Mouse (Mus musculus) MEL (cell line): Measurements from ENCODE around the gene Ly6f. TPM values are rescaled to one million over a fixed set of nuclear protein-coding genes. Genes with fewer than 3 reads are reported as not detected.

Source experiments
- DNase-seq: peaks from one replicate; pipeline ENCODE4 v3.0.0; 2011; ENCODE audit warnings: low read depth, low spot score
- H3K27ac ChIP-seq: 2 replicates; pipeline ENCODE4 v1.5.1; 2012; ENCODE audit warnings: low read depth, mild to moderate bottlenecking, control low read depth, low read length, moderate library complexity; ENCODE audit not compliant: control insufficient read depth
- H3K27me3 ChIP-seq, 2 experiments: fragments of 150-350 bp in 1 of 2; sonication (generic) in 1 of 2; 2 replicates each; pipeline ENCODE4 v1.6.1; 2012; ENCODE audit warnings: low read length in 2 of 2, mild to moderate bottlenecking in 2 of 2, improper control_type of control experiment in 1 of 2, moderate library complexity in 1 of 2; ENCODE audit not compliant: insufficient read depth in 2 of 2, control insufficient read depth in 1 of 2
- H3K36me3 ChIP-seq, 2 experiments: 2 replicates each; pipeline ENCODE4 v1.6.1; 2012 to 2014; ENCODE audit warnings: low read length in 2 of 2, improper control_type of control experiment in 1 of 2, inconsistent platforms in 1 of 2, mild to moderate bottlenecking in 1 of 2; ENCODE audit not compliant: insufficient read depth in 2 of 2, control insufficient read depth in 1 of 2
- H3K4me1 ChIP-seq, 2 experiments: fragments of 150-350 bp in 1 of 2; sonication (generic) in 1 of 2; 2 replicates each; pipeline ENCODE4 v1.6.1; 2012; ENCODE audit warnings: low read length in 2 of 2, improper control_type of control experiment in 1 of 2, mild to moderate bottlenecking in 1 of 2; ENCODE audit not compliant: insufficient read depth in 2 of 2, control insufficient read depth in 1 of 2
- H3K4me3 ChIP-seq, 2 experiments: fragments of 150-350 bp in 1 of 2; sonication (generic) in 1 of 2; 2 replicates each; pipeline ENCODE4 v1.5.1; 2012; ENCODE audit warnings: low read depth in 2 of 2, low read length in 2 of 2, mild to moderate bottlenecking in 2 of 2, moderate library complexity in 2 of 2, control low read depth in 1 of 2, improper control_type of control experiment in 1 of 2; ENCODE audit not compliant: control insufficient read depth in 1 of 2, insufficient read depth in 1 of 2
- H3K79me2 ChIP-seq: 2 replicates; pipeline ENCODE4 v1.6.1; 2012; ENCODE audit warnings: mild to moderate bottlenecking, low read length, moderate library complexity; ENCODE audit not compliant: control insufficient read depth, poor library complexity, insufficient read depth
- H3K9ac ChIP-seq: 2 replicates; pipeline ENCODE4 v1.6.1; 2012; ENCODE audit warnings: low read depth, mild to moderate bottlenecking, control low read depth, low read length, moderate library complexity; ENCODE audit not compliant: control insufficient read depth, poor library complexity, severe bottlenecking
- H3K9me3 ChIP-seq: fragments of 150-350 bp; sonication (generic); replicated peaks from 2 replicates; pipeline ENCODE4 v1.6.1; 2012; ENCODE audit warnings: mild to moderate bottlenecking, low read length, improper control_type of control experiment, moderate library complexity; ENCODE audit not compliant: insufficient read depth
- E2F4 ChIP-seq: IDR thresholded peaks from 2 replicates; pipeline ENCODE4 v1.6.1; 2011; ENCODE audit warnings: low read depth, low read length, improper control_type of control experiment, borderline replicate concordance
- ELF1 ChIP-seq: IDR thresholded peaks from 2 replicates; pipeline ENCODE4 v1.6.1; 2014; ENCODE audit warnings: low read depth, mild to moderate bottlenecking, inconsistent platforms, low read length, improper control_type of control experiment, moderate library complexity
- EP300 ChIP-seq, 2 experiments: IDR thresholded peaks; 2 replicates each; pipeline ENCODE4 v1.6.1; 2011; ENCODE audit warnings: improper control_type of control experiment in 2 of 2, low read length in 2 of 2, low read depth in 1 of 2, mild to moderate bottlenecking in 1 of 2
- ETS1 ChIP-seq: IDR thresholded peaks from 2 replicates; pipeline ENCODE4 v1.6.1; 2012; ENCODE audit warnings: low read depth, mild to moderate bottlenecking, inconsistent platforms, low read length, improper control_type of control experiment, moderate library complexity
- GABPA ChIP-seq: IDR thresholded peaks from 2 replicates; pipeline ENCODE4 v1.6.1; 2012; ENCODE audit warnings: low read depth, mild to moderate bottlenecking, inconsistent platforms, low read length, improper control_type of control experiment, moderate library complexity
- GATA1 ChIP-seq: IDR thresholded peaks from 2 replicates; pipeline ENCODE4 v1.6.1; 2011; ENCODE audit warnings: low read depth, low read length, improper control_type of control experiment
- HCFC1 ChIP-seq: IDR thresholded peaks from 2 replicates; pipeline ENCODE4 v1.6.1; 2012; ENCODE audit warnings: low read depth, mild to moderate bottlenecking, inconsistent platforms, low read length, improper control_type of control experiment, moderate library complexity
- KAT2A ChIP-seq: conservative IDR thresholded peaks from 2 replicates; pipeline ENCODE4 v1.6.1; 2012; ENCODE audit warnings: low read depth, low read length, improper control_type of control experiment, inconsistent platforms
- MAFK ChIP-seq: IDR thresholded peaks from 2 replicates; pipeline ENCODE4 v1.6.1; 2011; ENCODE audit warnings: low read depth, mild to moderate bottlenecking, low read length, improper control_type of control experiment, borderline replicate concordance
- MAX ChIP-seq: IDR thresholded peaks from 2 replicates; pipeline ENCODE4 v1.6.1; 2011; ENCODE audit warnings: low read length, improper control_type of control experiment
- MEF2A ChIP-seq: IDR thresholded peaks from 2 replicates; pipeline ENCODE4 v1.6.1; 2014; ENCODE audit warnings: low read depth, mild to moderate bottlenecking, inconsistent platforms, low read length, improper control_type of control experiment; ENCODE audit not compliant: poor library complexity, insufficient replicate concordance, severe bottlenecking; ENCODE audit errors: extremely low read depth
- MXI1 ChIP-seq: IDR thresholded peaks from 2 replicates; pipeline ENCODE4 v1.6.1; 2011; ENCODE audit warnings: mild to moderate bottlenecking, low read depth, low read length, improper control_type of control experiment
- MYB ChIP-seq: IDR thresholded peaks from 2 replicates; pipeline ENCODE4 v1.6.1; 2011; ENCODE audit warnings: mild to moderate bottlenecking, low read depth, low read length, improper control_type of control experiment
- MYC ChIP-seq: IDR thresholded peaks from 2 replicates; pipeline ENCODE4 v1.6.1; 2011; ENCODE audit warnings: low read depth, mild to moderate bottlenecking, low read length, improper control_type of control experiment, moderate library complexity
- NELFE ChIP-seq: IDR thresholded peaks from 2 replicates; pipeline ENCODE4 v1.6.1; 2011; ENCODE audit warnings: low read depth, low read length, improper control_type of control experiment
- POLR2A ChIP-seq, 2 experiments: IDR thresholded peaks; 2 replicates each; pipeline ENCODE4 v1.6.1; 2011 to 2012; ENCODE audit warnings: low read length in 2 of 2, mild to moderate bottlenecking in 2 of 2, control low read depth in 1 of 2, improper control_type of control experiment in 1 of 2, low read depth in 1 of 2, moderate library complexity in 1 of 2; ENCODE audit not compliant: control insufficient read depth in 1 of 2, insufficient read depth in 1 of 2, poor library complexity in 1 of 2
- POLR2AphosphoS5 ChIP-seq: IDR thresholded peaks from 2 replicates; pipeline ENCODE4 v1.6.1; 2012; ENCODE audit warnings: low read depth, borderline replicate concordance, mild to moderate bottlenecking, inconsistent platforms, low read length, moderate library complexity, mixed read lengths
- SIN3A ChIP-seq: IDR thresholded peaks from 2 replicates; pipeline ENCODE4 v1.6.1; 2012; ENCODE audit warnings: low read length, improper control_type of control experiment, inconsistent platforms
- SMC3 ChIP-seq: IDR thresholded peaks from 2 replicates; pipeline ENCODE4 v1.6.1; 2011; ENCODE audit warnings: low read depth, low read length, improper control_type of control experiment
- TCF12 ChIP-seq: IDR thresholded peaks from 2 replicates; pipeline ENCODE4 v1.6.1; 2014; ENCODE audit warnings: low read depth, mild to moderate bottlenecking, inconsistent platforms, low read length, improper control_type of control experiment, moderate library complexity
- USF1 ChIP-seq: IDR thresholded peaks from 2 replicates; pipeline ENCODE4 v1.6.1; 2014; ENCODE audit warnings: low read depth, mild to moderate bottlenecking, inconsistent platforms, low read length, improper control_type of control experiment, moderate library complexity
- USF2 ChIP-seq, 2 experiments: IDR thresholded peaks; 2 replicates each; pipeline ENCODE4 v1.6.1; 2011 to 2012; ENCODE audit warnings: improper control_type of control experiment in 2 of 2, low read length in 2 of 2, borderline replicate concordance in 1 of 2, inconsistent platforms in 1 of 2, low read depth in 1 of 2, mild to moderate bottlenecking in 1 of 2; ENCODE audit not compliant: insufficient read depth in 1 of 2
- ZC3H11A ChIP-seq: IDR thresholded peaks from 2 replicates; pipeline ENCODE4 v1.6.1; 2012; ENCODE audit warnings: low read depth, mild to moderate bottlenecking, inconsistent platforms, low read length, improper control_type of control experiment
- ZKSCAN1 ChIP-seq: IDR thresholded peaks from 2 replicates; pipeline ENCODE4 v1.6.1; 2012; ENCODE audit warnings: low read depth, mild to moderate bottlenecking, inconsistent platforms, low read length, improper control_type of control experiment, moderate library complexity
- polyA plus RNA-seq, 2 experiments: library from polyadenylated mRNA; stranded (reverse) in 1 of 2; unstranded in 1 of 2; fragments of >175 nt in 1 of 2; fragments of >200 nt in 1 of 2; gene quantifications; 2 replicates each; pipeline versions ENCODE4 v1.2.1 to v1.2.4; 2012; ENCODE audit warnings: low replicate concordance in 2 of 2, low read depth in 1 of 2; ENCODE audit not compliant: insufficient read length in 2 of 2, insufficient read depth in 1 of 2, missing spikeins in 1 of 2
- total RNA-seq: library from RNA; depleted of rRNA; stranded (reverse); fragments of 300-350 nt; gene quantifications from 2 replicates; pipeline ENCODE4 v1.2.3, GENCODE M21; 2012

Ly6f gene
- total and polyA plus RNA-seq, 3 experiments, result not detected

- Histone ChIP-seq H3K4me1 (no peaks in the 10 kb centered on the region), H3K36me3 (no peaks in the 10 kb centered on the region), H3K27ac (no peak overlapping the region), H3K27me3 (no peaks in the 10 kb centered on the region), H3K79me2 (no peaks in the 10 kb centered on the region), H3K4me3 (no peak overlapping the region), H3K9ac (no peak overlapping the region), H3K9me3 (no peaks in the 10 kb centered on the region)
- TF ChIP-seq SMC3, result no peak
- no peak for TF ChIP-seq TCF12
- TF ChIP-seq MXI1, result no peak
- no peak for TF ChIP-seq SIN3A
- no peak for TF ChIP-seq ETS1
- TF ChIP-seq USF2 (IDR thresholded peaks at IDR 0.05; ENCODE audit: borderline replicate concordance in 1 of 2, insufficient read depth in 1 of 2, low read depth in 1 of 2, low read length in 2 of 2), result no peak
- no peak for TF ChIP-seq POLR2A (IDR thresholded peaks at IDR 0.05; ENCODE audit: control insufficient read depth in 1 of 2, insufficient read depth in 1 of 2, low read depth in 1 of 2, low read length in 2 of 2, poor library complexity in 1 of 2)
- TF ChIP-seq NELFE, result no peak
- TF ChIP-seq MYC, result no peak
- TF ChIP-seq GABPA, result no peak
- no peak for TF ChIP-seq MAX
- TF ChIP-seq MAFK, result no peak
- no peak for TF ChIP-seq EP300 (IDR thresholded peaks at IDR 0.05; ENCODE audit: low read depth in 1 of 2, low read length in 2 of 2)
- no peak for DNase-seq
Observed at GRCm38 (mm10) chr15:75268916-75269829, 952 bp downstream of the Ly6f start.

- Histone ChIP-seq H3K9me3 (no peaks in the 10 kb centered on the region), H3K36me3 (no peaks in the 10 kb centered on the region), H3K27me3 (no peaks in the 10 kb centered on the region), H3K27ac (no peak overlapping the region), H3K4me3 (no peak overlapping the region), H3K4me1 (no peaks in the 10 kb centered on the region), H3K79me2 (no peaks in the 10 kb centered on the region), H3K9ac (no peak overlapping the region)
- no peak for DNase-seq
- TF ChIP-seq POLR2A (IDR thresholded peaks at IDR 0.05; ENCODE audit: control insufficient read depth in 1 of 2, insufficient read depth in 1 of 2, low read depth in 1 of 2, low read length in 2 of 2, poor library complexity in 1 of 2), result no peak
- no peak for TF ChIP-seq MXI1
- TF ChIP-seq USF1, result no peak
- no peak for TF ChIP-seq GATA1
- no peak for TF ChIP-seq MEF2A
- no peak for TF ChIP-seq MAFK
- TF ChIP-seq ZC3H11A, result no peak
- no peak for TF ChIP-seq HCFC1
- TF ChIP-seq MYB, result no peak
- no peak for TF ChIP-seq ZKSCAN1
- no peak for TF ChIP-seq POLR2AphosphoS5
- TF ChIP-seq ELF1, result no peak
- TF ChIP-seq TCF12, result no peak
- TF ChIP-seq E2F4, result no peak
- no peak for TF ChIP-seq KAT2A
Observed at GRCm38 (mm10) chr15:75270169-75270568, 1.9 kb downstream of the Ly6f start.
